Mouse (Mus musculus): ENCODE results near the gene Trmt10c.
A peak's percentile ranks its signal among the peaks of the same experiment; 100 is the strongest.
"Not testable (repeated sequence)": the region's sequence is repeated elsewhere in the genome, so short reads cannot be mapped to it uniquely, and the experiment has no call there.

The Trmt10c gene

GRCm38 (mm10) chr16:56037138-56038010, at the start of gene Trmt10c:
Gene Trmt10c (minus strand): TSS chr16:56037819.
- peak; percentile 80 to 86 for DNase-seq (ENCODE audit: low spot score in 2 of 2)

- DNase-seq (ENCODE audit: low spot score in 2 of 2): no peak
Measured at GRCm38 (mm10) chr16:56086336-56086735, 48.7 kb upstream of the Trmt10c start.

GRCm38 (mm10) chr16:56081691-56082090, 44.1 kb upstream of the Trmt10c start:
- DNase-seq (ENCODE audit: low spot score in 2 of 2): no peak

GRCm38 (mm10) chr16:56079419-56079818, 41.8 kb upstream of the Trmt10c start:
- no peak for DNase-seq (ENCODE audit: low spot score in 2 of 2)

- DNase-seq (ENCODE audit: low spot score in 2 of 2): no peak
Measured at GRCm38 (mm10) chr16:56076121-56076869, 38.7 kb upstream of the Trmt10c start.

- DNase-seq (ENCODE audit: low spot score in 2 of 2): peak; percentile 75
Measured at GRCm38 (mm10) chr16:56075222-56076111, 37.8 kb upstream of the Trmt10c start.

GRCm38 (mm10) chr16:56074565-56074964, 36.9 kb upstream of the Trmt10c start:
- no peak for DNase-seq (ENCODE audit: low spot score in 2 of 2)

- no peak for DNase-seq (ENCODE audit: low spot score in 2 of 2)
Measured at GRCm38 (mm10) chr16:56074122-56074521, 36.5 kb upstream of the Trmt10c start.

GRCm38 (mm10) chr16:56073150-56073549, 35.5 kb upstream of the Trmt10c start:
- not testable (repeated sequence) for DNase-seq (ENCODE audit: low spot score in 2 of 2)

- DNase-seq (ENCODE audit: low spot score in 2 of 2): no peak
Measured at GRCm38 (mm10) chr16:56072533-56072932, 34.9 kb upstream of the Trmt10c start.

- DNase-seq (ENCODE audit: low spot score in 2 of 2): no peak
Measured at GRCm38 (mm10) chr16:56071317-56072232, 34.0 kb upstream of the Trmt10c start.

GRCm38 (mm10) chr16:56068523-56069070, 31.0 kb upstream of the Trmt10c start:
- no peak for DNase-seq (ENCODE audit: low spot score in 2 of 2)

- no peak for DNase-seq (ENCODE audit: low spot score in 2 of 2)
Measured at GRCm38 (mm10) chr16:56066113-56066512, 28.5 kb upstream of the Trmt10c start.

- peak; percentile 33 to 60 for DNase-seq (ENCODE audit: low spot score in 2 of 2)
Measured at GRCm38 (mm10) chr16:56064334-56064990, 26.8 kb upstream of the Trmt10c start.

- DNase-seq (ENCODE audit: low spot score in 2 of 2): no peak
Measured at GRCm38 (mm10) chr16:56062981-56063380, 25.4 kb upstream of the Trmt10c start.

GRCm38 (mm10) chr16:56061995-56062594, 24.5 kb upstream of the Trmt10c start:
- DNase-seq (ENCODE audit: low spot score in 2 of 2): no peak

GRCm38 (mm10) chr16:56058151-56058550, 20.5 kb upstream of the Trmt10c start:
- DNase-seq (ENCODE audit: low spot score in 2 of 2): no peak

- DNase-seq (ENCODE audit: low spot score in 2 of 2): no peak
Measured at GRCm38 (mm10) chr16:56056944-56057590, 19.4 kb upstream of the Trmt10c start.

- DNase-seq (ENCODE audit: low spot score in 2 of 2): no peak
Measured at GRCm38 (mm10) chr16:56055911-56056310, 18.3 kb upstream of the Trmt10c start.

Data from frontal cortex, postnatal 14 days (tissue).